In the genomic region with DNA sequence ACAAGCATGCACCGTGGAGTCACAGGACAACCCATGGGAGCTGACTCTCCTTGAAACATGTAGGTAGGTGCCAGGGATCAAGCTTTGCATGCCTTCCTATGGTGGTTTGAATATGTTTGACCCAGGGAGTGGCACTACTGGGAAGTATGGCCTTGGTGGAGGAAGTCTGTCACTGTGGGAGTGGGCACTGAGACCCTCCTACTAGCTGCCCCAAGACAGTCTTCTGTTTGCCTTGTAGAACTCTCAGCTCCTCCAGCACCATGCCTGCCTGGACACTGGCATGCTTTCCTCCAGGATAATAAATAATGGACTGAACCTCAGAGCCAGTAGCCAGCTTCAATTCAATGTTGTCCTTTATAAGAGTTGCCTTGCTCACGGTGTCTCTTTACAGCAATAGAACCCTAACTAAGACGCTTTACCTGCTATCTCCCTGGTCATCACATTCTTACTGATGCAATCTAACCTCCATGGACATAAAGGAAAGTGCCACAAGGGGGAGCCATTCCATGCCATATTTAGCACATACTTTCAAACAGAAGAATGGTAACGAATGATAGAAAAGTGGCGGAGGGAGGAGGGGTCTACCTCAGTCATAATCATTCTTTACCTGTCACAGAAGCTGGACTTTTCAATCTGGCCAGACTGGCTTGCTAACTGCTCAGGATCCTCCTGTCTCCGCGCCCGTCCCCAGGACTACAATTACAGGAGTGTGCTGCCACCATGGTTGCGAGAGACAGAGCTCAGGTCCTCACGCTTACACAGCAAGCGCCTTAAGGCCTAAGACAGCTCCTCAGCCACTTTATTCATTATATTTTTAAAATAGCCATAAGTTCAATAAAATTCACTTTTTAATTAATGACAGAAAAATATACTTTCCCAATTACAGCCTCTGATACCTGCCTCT, we compare ENCODE assay signal across 8 mouse cellular contexts. TPM values are rescaled to one million over a fixed set of nuclear protein-coding genes. Genes with fewer than 3 reads are reported as not detected.
DNase-seq lines count a peak whose midpoint lies in the region; ATAC-seq and TF ChIP-seq lines count a peak whose summit lies in the region.

No protein-coding gene starts in this region.

- peaks cover 10% of the 10 kb centered on the region; the same call in 1 of the 2 replicates for H3K79me2 ChIP-seq in liver, adult 2 months (ENCODE audit: control insufficient read depth, insufficient read depth, low read length)

- no peak overlapping the region for H3K9ac ChIP-seq in kidney, postnatal 0 days (ENCODE audit: low read depth, low read length)
- H3K9ac ChIP-seq in liver, adult 2 months (ENCODE audit: low read depth, low read length) = no peak overlapping the region

- no peaks in the 10 kb centered on the region for H3K36me3 ChIP-seq in kidney, postnatal 0 days (ENCODE audit: insufficient read depth, low read length)
- no peaks in the 10 kb centered on the region for H3K36me3 ChIP-seq in liver, adult 2 months (ENCODE audit: control insufficient read depth, insufficient read depth, low read length)

- no peaks in the 10 kb centered on the region for H3K4me1 ChIP-seq in kidney, postnatal 0 days (replicated peaks; ENCODE audit: insufficient read depth, low read length)
- no peaks in the 10 kb centered on the region; the same call in 1 of the 2 replicates for H3K4me1 ChIP-seq in liver, adult 2 months (ENCODE audit: control insufficient read depth, insufficient read depth, low read length)

- no peak overlapping the region for H3K4me3 ChIP-seq in kidney, postnatal 0 days (replicated peaks; ENCODE audit: low read depth, low read length)
- H3K4me3 ChIP-seq in liver, adult 2 months (ENCODE audit: insufficient read depth, low read depth, low read length) = no peak overlapping the region

- no peak overlapping the region for H3K4me2 ChIP-seq in kidney, postnatal 0 days (ENCODE audit: low read length)

- peak; percentile 87 for ATAC-seq in granulocyte monocyte progenitor cell, adult 5-6 weeks (replicated peaks; ENCODE audit: poor library complexity, severe bottlenecking)
- ATAC-seq in kidney, postnatal 0 days (replicated peaks; ENCODE audit: low FRiP score, low read depth) = no peak; the same call in 1 of the 2 replicates

- H3K27ac ChIP-seq in kidney, postnatal 0 days = no peak overlapping the region
- H3K27ac ChIP-seq in liver, adult 2 months (replicated peaks; ENCODE audit: insufficient read depth, low read depth, low read length) = no peak overlapping the region

- WGBS in kidney, postnatal 0 days = 73% methylated on average over 11 of the region's 11 CpGs
- WGBS in liver, adult 2 months = 72% methylated on average over 11 of the region's 11 CpGs

- no peaks in the 10 kb centered on the region for H3K27me3 ChIP-seq in kidney, postnatal 0 days (ENCODE audit: insufficient read depth, low read length)
- H3K27me3 ChIP-seq in liver, adult 2 months (ENCODE audit: control insufficient read depth, insufficient read depth, low read length) = no peaks in the 10 kb centered on the region

- H3K9me3 ChIP-seq in kidney, postnatal 0 days (replicated peaks; ENCODE audit: low read length) = no peaks in the 10 kb centered on the region

- peak; percentile 89 for TF ChIP-seq CTCF in kidney, postnatal 0 days (IDR thresholded peaks at IDR 0.05; ENCODE audit: low read depth)
- peak; percentile 49; the same call in 1 of the 2 replicates for TF ChIP-seq CTCF in liver, adult 2 months (IDR thresholded peaks at IDR 0.05; ENCODE audit: low read depth, low read length)

- DNase-seq in CD4-positive helper T cell, adult 2 months (ENCODE audit: low read depth, low spot score) = peak; percentile 73
- peak; percentile 65 to 69 for DNase-seq in adrenal gland, adult 18-20 months (ENCODE audit: low spot score in 2 of 2)
- peak; percentile 78 for DNase-seq in embryo, embryonic 10.5 days (ENCODE audit: low spot score)
- peak; percentile 81 for DNase-seq in kidney, postnatal 0 days (ENCODE audit: low spot score)
- DNase-seq in liver, adult 2 months (ENCODE audit: extremely low read depth, low read depth, low spot score) = peak; percentile 62
- peak; percentile 68 to 77 for DNase-seq in natural killer cell, adult 2 months (ENCODE audit: low spot score in 2 of 2)
- DNase-seq in thymus, postnatal 0 days (ENCODE audit: low spot score) = peak; percentile 75

- no peak for TF ChIP-seq POLR2A in liver, adult 2 months (IDR thresholded peaks at IDR 0.05; ENCODE audit: extremely low read depth, insufficient read depth, low read length)

RNA-seq across cellular contexts. Expression of a gene that starts 31.6 kb away (rescaled TPM):
- 10 to 100 TPM; 17.4 to 20.1 TPM for total RNA-seq in adrenal gland, adult 18-20 months (2021)
- 25.9 and 39.1 TPM in 2 replicates for total RNA-seq in granulocyte monocyte progenitor cell, adult 5-6 weeks (2014; fragmentation: Nextera tagmentation)
- 13.6 and 18.0 TPM in 2 replicates for total RNA-seq in granulocyte monocyte progenitor cell, adult 5-6 weeks (2017)
- 63.4 and 68.7 TPM in 2 replicates for polyA plus RNA-seq in kidney, postnatal 0 days (2015; fragmentation: Nextera tagmentation; extraction: Ambion mirVana)
- total RNA-seq in liver, adult 2 months (2014; rRNA removed) = 11.7 and 13.2 TPM in 2 replicates
- 6.0 and 8.3 TPM in 2 replicates for polyA plus RNA-seq in liver, adult 2 months (2012; rRNA removed)
- 65.4 and 73.8 TPM in 2 replicates for polyA plus RNA-seq in thymus, postnatal 0 days (2015; fragmentation: Nextera tagmentation; extraction: Ambion mirVana)

RNA-seq across cellular contexts. Expression of a gene that starts 31.7 kb away (rescaled TPM):
- total RNA-seq in adrenal gland, adult 18-20 months (2021) = 10 to 100 TPM in 1 of 2 experiments, 1 to 10 TPM in 1; 8.2 to 11.1 TPM
- total RNA-seq in granulocyte monocyte progenitor cell, adult 5-6 weeks (2014; fragmentation: Nextera tagmentation) = 11.2 and 17.7 TPM in 2 replicates
- total RNA-seq in granulocyte monocyte progenitor cell, adult 5-6 weeks (2017) = 12.3 and 12.6 TPM in 2 replicates
- polyA plus RNA-seq in kidney, postnatal 0 days (2015; fragmentation: Nextera tagmentation; extraction: Ambion mirVana) = 8.4 and 8.5 TPM in 2 replicates
- 6.1 and 6.2 TPM in 2 replicates for total RNA-seq in liver, adult 2 months (2014; rRNA removed)
- 0.80 and 1.2 TPM in 2 replicates for polyA plus RNA-seq in liver, adult 2 months (2012; rRNA removed)
- polyA plus RNA-seq in thymus, postnatal 0 days (2015; fragmentation: Nextera tagmentation; extraction: Ambion mirVana) = 12.6 and 12.9 TPM in 2 replicates

RNA-seq across cellular contexts. Expression of a gene that starts 42.6 kb away (rescaled TPM):
- 10 to 100 TPM; 11.9 to 13.4 TPM for total RNA-seq in adrenal gland, adult 18-20 months (2021)
- 24.6 and 34.4 TPM in 2 replicates for total RNA-seq in granulocyte monocyte progenitor cell, adult 5-6 weeks (2014; fragmentation: Nextera tagmentation)
- total RNA-seq in granulocyte monocyte progenitor cell, adult 5-6 weeks (2017) = 26.0 and 34.8 TPM in 2 replicates
- 5.5 and 6.4 TPM in 2 replicates for polyA plus RNA-seq in kidney, postnatal 0 days (2015; fragmentation: Nextera tagmentation; extraction: Ambion mirVana)
- total RNA-seq in liver, adult 2 months (2014; rRNA removed) = 7.7 and 8.6 TPM in 2 replicates
- 1.3 and 1.6 TPM in 2 replicates for polyA plus RNA-seq in liver, adult 2 months (2012; rRNA removed)
- 21.6 and 28.7 TPM in 2 replicates for polyA plus RNA-seq in thymus, postnatal 0 days (2015; fragmentation: Nextera tagmentation; extraction: Ambion mirVana)
